Mouse (Mus musculus): ENCODE results near the gene Mfn1. TPM values are rescaled to one million over a fixed set of nuclear protein-coding genes. Genes with fewer than 3 reads are reported as not detected.

Gene Mfn1
- polyA plus RNA-seq (2014; fragmentation: Illumina TruSeq; extraction: RNeasy Lipid Tissue Mini Kit (QIAGEN cat#74804); ENCODE audit: low read depth, low replicate concordance), result 192 TPM

GRCm38 (mm10) chr3:32529303-32529898 is at the start of gene Mfn1:
Gene Mfn1 (plus strand): TSS chr3:32529465.

GRCm38 (mm10) chr3:32492097-32493090 is 36.9 kb upstream of the Mfn1 start, which contains the start of gene Kcnmb3:
Gene Kcnmb3 (minus strand): TSS chr3:32492231.

GRCm38 (mm10) chr3:32509496-32510374 is 19.5 kb upstream of the Mfn1 start, which contains the start of gene Zfp639:
Gene Zfp639 (plus strand): TSS chr3:32510259.

GRCm38 (mm10) chr3:32616331-32617052 is 87.2 kb downstream of the Mfn1 start, which contains the start of gene Gnb4:
Gene Gnb4 (minus strand): TSS chr3:32616585.

Other genes starting within 250 kb of the Mfn1 start
- gene Zmat3, start 163.5 kb upstream of the Mfn1 start, polyA plus RNA-seq (2014; fragmentation: Illumina TruSeq; extraction: RNeasy Lipid Tissue Mini Kit (QIAGEN cat#74804); ENCODE audit: low read depth, low replicate concordance), result 6.0 TPM
- gene Pik3ca, start 131.8 kb upstream of the Mfn1 start, polyA plus RNA-seq (2014; fragmentation: Illumina TruSeq; extraction: RNeasy Lipid Tissue Mini Kit (QIAGEN cat#74804); ENCODE audit: low read depth, low replicate concordance), result 44.8 TPM
- 0.94 TPM for gene Kcnmb3, start 37.2 kb upstream of the Mfn1 start, polyA plus RNA-seq (2014; fragmentation: Illumina TruSeq; extraction: RNeasy Lipid Tissue Mini Kit (QIAGEN cat#74804); ENCODE audit: low read depth, low replicate concordance)
- gene Zfp639, start 19.2 kb upstream of the Mfn1 start, polyA plus RNA-seq (2014; fragmentation: Illumina TruSeq; extraction: RNeasy Lipid Tissue Mini Kit (QIAGEN cat#74804); ENCODE audit: low read depth, low replicate concordance), result 139 TPM
- 1.9 TPM for gene Gnb4, start 87.1 kb downstream of the Mfn1 start, polyA plus RNA-seq (2014; fragmentation: Illumina TruSeq; extraction: RNeasy Lipid Tissue Mini Kit (QIAGEN cat#74804); ENCODE audit: low read depth, low replicate concordance)
- gene Actl6a, start 176.8 kb downstream of the Mfn1 start, polyA plus RNA-seq (2014; fragmentation: Illumina TruSeq; extraction: RNeasy Lipid Tissue Mini Kit (QIAGEN cat#74804); ENCODE audit: low read depth, low replicate concordance), result 89.5 TPM
- gene Ndufb5, start 207.5 kb downstream of the Mfn1 start, polyA plus RNA-seq (2014; fragmentation: Illumina TruSeq; extraction: RNeasy Lipid Tissue Mini Kit (QIAGEN cat#74804); ENCODE audit: low read depth, low replicate concordance), result 333 TPM
- gene Mrpl47, start 208.1 kb downstream of the Mfn1 start, polyA plus RNA-seq (2014; fragmentation: Illumina TruSeq; extraction: RNeasy Lipid Tissue Mini Kit (QIAGEN cat#74804); ENCODE audit: low read depth, low replicate concordance), result 172 TPM